Mouse (Mus musculus) hindbrain, embryonic 13.5 days (tissue): ENCODE measurements around the gene Babam2. TPM values are rescaled to one million over a fixed set of nuclear protein-coding genes. Genes with fewer than 3 reads are reported as not detected.
"Not testable (repeated sequence)": the region's sequence is repeated elsewhere in the genome, so short reads cannot be mapped to it uniquely, and the experiment has no call there.

Experiments used
- ATAC-seq: fragments of 200-750 bp; cut with Nextera tagmentation; 2 replicates; pipeline ENCODE4 v1.8.0; 2017; ENCODE audit warnings: moderate TSS enrichment; ENCODE audit not compliant: low FRiP score
- H3K27ac ChIP-seq: fragments of 300-500 bp; sonication (generic); 2 replicates; pipeline ENCODE4 v1.5.1; 2015; ENCODE audit warnings: inconsistent platforms, mild to moderate bottlenecking, moderate library complexity
- H3K27me3 ChIP-seq: fragments of 300-500 bp; sonication (generic); 2 replicates; pipeline ENCODE4 v1.6.1; 2015; ENCODE audit warnings: mild to moderate bottlenecking, inconsistent platforms
- H3K36me3 ChIP-seq: fragments of 300-500 bp; sonication (generic); 2 replicates; pipeline ENCODE4 v1.6.1; 2015; ENCODE audit warnings: mild to moderate bottlenecking, inconsistent platforms
- H3K4me1 ChIP-seq: fragments of 300-500 bp; sonication (generic); replicated peaks from 2 replicates; pipeline ENCODE4 v1.6.1; 2015; ENCODE audit warnings: inconsistent platforms
- H3K4me2 ChIP-seq: fragments of 300-500 bp; sonication (generic); 2 replicates; pipeline ENCODE4 v1.6.1; 2015; ENCODE audit warnings: inconsistent platforms, mild to moderate bottlenecking, moderate library complexity
- H3K4me3 ChIP-seq: fragments of 300-500 bp; sonication (generic); 2 replicates; pipeline ENCODE4 v1.5.1; 2015; ENCODE audit warnings: mild to moderate bottlenecking, inconsistent platforms
- H3K9ac ChIP-seq: fragments of 300-500 bp; sonication (generic); 2 replicates; pipeline ENCODE4 v1.6.1; 2015; ENCODE audit warnings: mild to moderate bottlenecking, inconsistent platforms
- H3K9me3 ChIP-seq: fragments of 300-500 bp; sonication (generic); 2 replicates; pipeline ENCODE4 v1.6.1; 2016; ENCODE audit warnings: inconsistent platforms
- WGBS: fragments of 180-500 bp; shearing (Covaris S2); methylation state at CpG from one replicate; pipeline ENCODE4 v1.1.7; 2015; 5-methylcytosine and 5-hydroxymethylcytosine counted together
- polyA plus RNA-seq: library from polyadenylated mRNA; unstranded; fragments of >200 nt; fragmentation: Nextera tagmentation; extraction: Ambion mirVana; gene quantifications from 2 replicates; pipeline ENCODE4 v1.2.1, GENCODE M21; 2015

Gene Babam2
- polyA plus RNA-seq, 1 experiment from 2014 or later: 58.4 TPM

DNA sequence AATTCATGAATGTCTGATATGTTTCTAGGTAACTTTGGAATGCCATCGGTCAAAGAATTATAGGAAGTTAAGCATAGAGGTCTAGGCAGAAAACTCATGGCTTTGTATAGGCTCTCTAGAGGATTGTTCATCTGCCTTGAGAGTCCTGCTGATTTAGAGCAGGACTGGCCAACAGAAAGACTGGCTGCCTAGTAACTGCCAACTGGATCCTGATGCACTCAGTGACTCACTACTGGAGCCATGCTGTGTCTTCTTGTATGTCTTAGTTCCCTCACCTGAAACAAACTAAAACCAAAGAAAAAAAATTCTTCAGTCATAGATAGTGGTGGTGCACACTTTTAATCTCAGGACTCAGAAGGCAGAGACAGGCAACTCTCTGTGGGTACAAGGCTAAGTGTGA, 156.3 kb downstream of the Babam2 start:
- Histone ChIP-seq H3K36me3 (no peaks in the 10 kb centered on the region), H3K9ac (no peak overlapping the region), H3K27ac (no peak overlapping the region), H3K4me1 (no peaks in the 10 kb centered on the region), H3K4me2 (no peak overlapping the region), H3K4me3 (no peak overlapping the region), H3K27me3 (no peaks in the 10 kb centered on the region), H3K9me3 (no peaks in the 10 kb centered on the region)
- ATAC-seq: no peak
- 92% methylated on average over 1 of the region's 1 CpGs for WGBS

DNA sequence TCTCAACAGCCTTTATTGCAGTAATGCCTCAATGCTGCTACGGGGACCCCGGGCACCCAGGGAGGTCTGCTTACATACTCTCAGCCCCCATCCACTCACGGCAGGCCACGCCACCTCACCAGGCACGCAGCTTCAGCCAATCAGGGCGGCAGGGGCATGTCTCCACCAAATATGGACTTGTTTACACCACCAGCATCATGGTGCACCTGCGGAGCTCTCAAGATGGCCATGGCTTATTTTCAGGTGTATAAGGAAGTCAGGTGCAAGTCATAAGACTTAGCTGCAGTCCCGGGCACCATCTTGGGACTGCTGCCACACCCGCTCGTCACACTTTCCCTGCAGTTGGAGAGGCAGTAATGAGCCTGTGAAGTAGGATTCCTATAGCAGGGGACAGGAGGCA, 161.4 kb downstream of the Babam2 start:
- H3K4me2 ChIP-seq, H3K9me3 ChIP-seq, H3K36me3 ChIP-seq, H3K4me3 ChIP-seq, H3K27ac ChIP-seq, H3K27me3 ChIP-seq, H3K9ac ChIP-seq, ATAC-seq, H3K4me1 ChIP-seq: not testable (repeated sequence)
- 90% methylated on average over 10 of the region's 10 CpGs for WGBS

GRCm38 (mm10) chr5:31860426-31860825, 162.9 kb downstream of the Babam2 start:
- no peak overlapping the region for H3K27ac ChIP-seq
- no peaks in the 10 kb centered on the region for H3K4me1 ChIP-seq
- H3K36me3 ChIP-seq: no peaks in the 10 kb centered on the region
- no peak overlapping the region for H3K4me2 ChIP-seq
- no peak overlapping the region for H3K4me3 ChIP-seq
- no peaks in the 10 kb centered on the region for H3K9me3 ChIP-seq
- H3K27me3 ChIP-seq: no peaks in the 10 kb centered on the region
- H3K9ac ChIP-seq: no peak overlapping the region
- 61% methylated on average over 1 of the region's 1 CpGs for WGBS
- no peak for ATAC-seq

- 92% methylated on average over 5 of the region's 5 CpGs for WGBS
These were observed 163.5 kb downstream of the Babam2 start for GRCm38 (mm10) chr5:31860831-31861624.

DNA sequence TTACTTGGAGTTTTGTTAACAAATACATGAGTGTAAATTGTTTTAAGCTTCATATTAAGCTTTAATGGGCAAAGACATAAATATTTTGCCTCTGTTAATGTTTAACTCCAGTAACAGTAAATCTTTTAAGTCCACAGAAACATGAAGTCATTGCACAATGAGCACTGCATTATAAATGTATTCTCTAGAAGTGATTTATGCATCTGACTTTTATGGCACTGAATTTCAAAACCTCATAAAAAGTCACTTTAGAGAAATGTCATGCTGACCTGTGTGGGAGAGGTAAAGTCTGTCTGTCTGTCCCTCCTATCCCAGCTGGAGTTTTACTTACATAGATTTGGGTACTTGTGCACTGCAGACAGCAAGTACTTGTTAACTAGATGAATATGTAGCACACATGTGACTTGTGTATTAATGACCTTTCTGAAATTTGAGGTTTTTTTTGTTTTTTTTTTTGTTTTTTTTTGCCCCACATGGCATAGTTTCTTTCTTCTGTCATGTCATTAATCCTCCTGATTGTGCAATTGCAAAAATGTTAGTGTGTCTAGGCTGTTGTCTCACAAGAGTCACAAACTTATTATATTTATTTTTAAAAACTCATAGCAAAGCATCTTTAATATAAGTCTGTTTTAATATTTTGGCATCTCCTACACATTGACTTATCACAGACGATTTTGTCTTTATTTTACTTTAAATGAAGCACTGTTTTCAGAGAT, 165.4 kb downstream of the Babam2 start:
- H3K9me3 ChIP-seq: no peaks in the 10 kb centered on the region
- no peak overlapping the region for H3K4me2 ChIP-seq
- no peaks in the 10 kb centered on the region for H3K4me1 ChIP-seq
- no peaks in the 10 kb centered on the region for H3K36me3 ChIP-seq
- no peak overlapping the region for H3K4me3 ChIP-seq
- ATAC-seq: no peak
- no peak overlapping the region for H3K27ac ChIP-seq
- no peak overlapping the region for H3K9ac ChIP-seq
- 89% methylated on average over 1 of the region's 1 CpGs for WGBS
- no peaks in the 10 kb centered on the region for H3K27me3 ChIP-seq

More at GRCm38 (mm10) chr5:31860831-31861624, 163.5 kb downstream of the Babam2 start:
- Histone ChIP-seq H3K4me3 (no peak overlapping the region), H3K4me1 (no peaks in the 10 kb centered on the region), H3K27ac (no peak overlapping the region), H3K4me2 (no peak overlapping the region), H3K9me3 (no peaks in the 10 kb centered on the region), H3K9ac (no peak overlapping the region), H3K36me3 (no peaks in the 10 kb centered on the region), H3K27me3 (no peaks in the 10 kb centered on the region)
- ATAC-seq: no peak

- Histone ChIP-seq H3K4me3 (no peak overlapping the region), H3K9me3 (no peaks in the 10 kb centered on the region), H3K9ac (no peak overlapping the region), H3K4me2 (no peak overlapping the region), H3K4me1 (no peaks in the 10 kb centered on the region), H3K27ac (no peak overlapping the region), H3K27me3 (no peaks in the 10 kb centered on the region), H3K36me3 (no peaks in the 10 kb centered on the region)
- no peak for ATAC-seq
- 34% methylated on average over 2 of the region's 2 CpGs for WGBS
These were observed 166.6 kb downstream of the Babam2 start for GRCm38 (mm10) chr5:31864095-31864494.

DNA sequence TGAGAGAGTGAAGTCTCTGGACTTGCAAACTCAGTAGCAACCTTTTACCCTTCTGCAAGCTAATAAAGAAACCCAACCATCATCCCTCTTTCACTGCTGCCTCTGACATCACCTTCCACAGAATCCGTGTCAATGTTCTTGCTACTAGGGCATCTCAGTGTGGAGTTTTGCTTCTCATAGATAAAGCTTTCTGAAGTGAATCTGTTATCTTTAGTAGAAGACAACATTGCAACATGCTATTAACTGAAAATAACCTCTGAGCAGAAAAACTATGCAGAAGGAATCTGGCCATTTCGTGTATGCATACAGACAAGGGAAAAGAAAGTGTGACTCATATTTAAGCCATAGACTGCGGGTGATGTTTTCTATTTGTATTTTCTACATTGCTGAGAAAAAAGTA, 168.6 kb downstream of the Babam2 start:
- Histone ChIP-seq H3K9ac (no peak overlapping the region), H3K4me1 (no peaks in the 10 kb centered on the region), H3K36me3 (no peaks in the 10 kb centered on the region), H3K4me2 (no peak overlapping the region), H3K9me3 (no peaks in the 10 kb centered on the region), H3K27me3 (no peaks in the 10 kb centered on the region), H3K27ac (no peak overlapping the region), H3K4me3 (no peak overlapping the region)
- 89% methylated on average over 3 of the region's 3 CpGs for WGBS
- ATAC-seq: no peak

GRCm38 (mm10) chr5:31870856-31871520, 173.5 kb downstream of the Babam2 start:
- 87% methylated on average over 8 of the region's 8 CpGs for WGBS
- H3K4me3 ChIP-seq: no peak overlapping the region
- no peaks in the 10 kb centered on the region for H3K9me3 ChIP-seq
- no peaks in the 10 kb centered on the region for H3K36me3 ChIP-seq
- no peak overlapping the region for H3K9ac ChIP-seq
- no peaks in the 10 kb centered on the region for H3K4me1 ChIP-seq
- no peak overlapping the region for H3K4me2 ChIP-seq
- H3K27ac ChIP-seq: no peak overlapping the region
- no peak for ATAC-seq
- no peaks in the 10 kb centered on the region for H3K27me3 ChIP-seq

GRCm38 (mm10) chr5:31873328-31873727, 175.8 kb downstream of the Babam2 start:
- Histone ChIP-seq H3K4me1 (no peaks in the 10 kb centered on the region), H3K9ac (no peak overlapping the region), H3K4me3 (no peak overlapping the region), H3K27ac (no peak overlapping the region), H3K9me3 (no peaks in the 10 kb centered on the region), H3K27me3 (no peaks in the 10 kb centered on the region), H3K4me2 (no peak overlapping the region), H3K36me3 (no peaks in the 10 kb centered on the region)
- ATAC-seq: no peak
- 92% methylated on average over 2 of the region's 2 CpGs for WGBS

- Histone ChIP-seq H3K36me3 (no peaks in the 10 kb centered on the region), H3K27me3 (no peaks in the 10 kb centered on the region), H3K4me1 (no peaks in the 10 kb centered on the region), H3K4me3 (no peak overlapping the region), H3K9ac (no peak overlapping the region), H3K4me2 (no peak overlapping the region), H3K9me3 (no peaks in the 10 kb centered on the region), H3K27ac (no peak overlapping the region)
- ATAC-seq: no peak
- WGBS: 79% methylated on average over 1 of the region's 1 CpGs
These were observed 177.1 kb downstream of the Babam2 start for GRCm38 (mm10) chr5:31874543-31874942.

DNA sequence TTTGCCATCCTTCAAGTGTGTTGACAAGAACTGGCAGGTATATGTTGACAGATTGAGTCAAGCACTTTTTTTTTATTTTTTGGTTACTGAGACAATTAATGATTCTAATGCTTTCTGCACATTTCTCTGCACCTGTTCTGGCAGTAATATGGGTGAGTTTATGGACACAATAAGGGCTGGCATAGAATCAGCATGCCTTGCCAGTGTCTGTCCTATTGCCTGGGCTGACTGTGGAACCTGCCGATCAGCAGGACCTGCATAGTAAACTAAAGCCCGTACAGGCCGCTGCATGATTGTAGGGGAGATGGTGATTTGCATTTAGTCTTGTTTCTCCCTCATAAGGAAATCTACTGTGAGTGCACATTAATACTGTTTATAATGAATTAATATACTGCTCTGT, 178.0 kb downstream of the Babam2 start:
- no peak for ATAC-seq
- H3K27me3 ChIP-seq: no peaks in the 10 kb centered on the region
- H3K4me2 ChIP-seq: no peak overlapping the region
- H3K36me3 ChIP-seq: no peaks in the 10 kb centered on the region
- H3K9me3 ChIP-seq: no peaks in the 10 kb centered on the region
- no peak overlapping the region for H3K9ac ChIP-seq
- H3K4me1 ChIP-seq: no peaks in the 10 kb centered on the region
- H3K27ac ChIP-seq: no peak overlapping the region
- WGBS: 90% methylated on average over 3 of the region's 3 CpGs
- no peak overlapping the region for H3K4me3 ChIP-seq

- H3K27ac ChIP-seq: no peak overlapping the region
- no peaks in the 10 kb centered on the region for H3K36me3 ChIP-seq
- ATAC-seq: no peak
- H3K27me3 ChIP-seq: no peaks in the 10 kb centered on the region
- no peak overlapping the region for H3K4me2 ChIP-seq
- 81% methylated on average over 8 of the region's 8 CpGs for WGBS
- no peaks in the 10 kb centered on the region for H3K9me3 ChIP-seq
- no peak overlapping the region for H3K4me3 ChIP-seq
- H3K9ac ChIP-seq: no peak overlapping the region
- no peaks in the 10 kb centered on the region for H3K4me1 ChIP-seq
These were observed 178.9 kb downstream of the Babam2 start for GRCm38 (mm10) chr5:31876216-31876974.
